Mouse (Mus musculus): Measurements from ENCODE around the gene Ccdc121. TPM values are rescaled to one million over a fixed set of nuclear protein-coding genes. Genes with fewer than 3 reads are reported as not detected.
"Not testable (repeated sequence)": the region's sequence is repeated elsewhere in the genome, so short reads cannot be mapped to it uniquely, and the experiment has no call there.

The Ccdc121 gene
- polyA plus RNA-seq, 1 experiment from 2014 or later: not detected

DNA sequence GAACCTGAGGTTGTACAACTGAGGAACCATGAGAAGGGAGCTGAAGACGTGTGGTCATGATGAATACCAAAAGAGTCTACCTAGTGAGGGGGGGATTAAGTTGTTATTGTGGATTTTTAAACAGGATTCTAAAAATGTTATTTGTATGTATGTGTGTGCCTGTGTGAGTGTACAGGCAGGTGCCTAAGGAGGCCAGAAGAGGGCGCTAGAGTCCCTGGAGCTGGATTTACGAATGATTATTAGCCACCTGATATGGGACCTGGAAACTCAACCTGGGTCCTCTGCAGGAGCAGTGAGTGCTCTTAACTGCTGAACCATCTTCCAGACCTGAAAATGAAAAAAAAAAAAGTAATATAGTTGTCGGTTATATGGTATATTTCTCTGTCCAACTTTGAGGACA is 7.9 kb upstream of the Ccdc121 start:
- Histone ChIP-seq H3K27ac (ENCODE audit: low read depth, low read length) (no peak overlapping the region), H3K4me2 (replicated peaks; ENCODE audit: low read depth, low read length) (no peak overlapping the region), H3K4me3 (ENCODE audit: low read depth, low read length) (no peak overlapping the region), H3K9me3 (ENCODE audit: control insufficient read depth, low read length) (no peaks in the 10 kb centered on the region), H3K9ac (ENCODE audit: low read depth, low read length) (no peak overlapping the region), H3K27me3 (ENCODE audit: control insufficient read depth, insufficient read depth, low read length) (no peaks in the 10 kb centered on the region), H3K36me3 (ENCODE audit: control insufficient read depth, insufficient read depth, low read length) (no peaks in the 10 kb centered on the region), H3K4me1 (replicated peaks; ENCODE audit: control insufficient read depth, insufficient read depth, low read length) (no peaks in the 10 kb centered on the region)
- WGBS: 83% methylated on average over 4 of the region's 4 CpGs
- no peak for DNase-seq (ENCODE audit: low spot score)
- no peak for ATAC-seq (ENCODE audit: low FRiP score)

- no peak for ATAC-seq (ENCODE audit: low FRiP score)
- Histone ChIP-seq H3K27me3 (ENCODE audit: control insufficient read depth, insufficient read depth, low read length) (no peaks in the 10 kb centered on the region), H3K9me3 (ENCODE audit: control insufficient read depth, low read length) (no peaks in the 10 kb centered on the region), H3K36me3 (ENCODE audit: control insufficient read depth, insufficient read depth, low read length) (no peaks in the 10 kb centered on the region), H3K4me2 (replicated peaks; ENCODE audit: low read depth, low read length) (no peak overlapping the region), H3K27ac (ENCODE audit: low read depth, low read length) (no peak overlapping the region), H3K4me3 (ENCODE audit: low read depth, low read length) (no peak overlapping the region), H3K4me1 (replicated peaks; ENCODE audit: control insufficient read depth, insufficient read depth, low read length) (no peaks in the 10 kb centered on the region), H3K9ac (ENCODE audit: low read depth, low read length) (no peak overlapping the region)
- WGBS: 93% methylated on average over 9 of the region's 9 CpGs
- DNase-seq (ENCODE audit: low spot score): no peak
Observed at GRCm38 (mm10) chr1:181518046-181518445, 6.8 kb upstream of the Ccdc121 start.

- no peak overlapping the region for H3K4me3 ChIP-seq (ENCODE audit: low read depth, low read length)
- H3K4me1 ChIP-seq (replicated peaks; ENCODE audit: control insufficient read depth, insufficient read depth, low read length): no peaks in the 10 kb centered on the region
- no peaks in the 10 kb centered on the region for H3K36me3 ChIP-seq (ENCODE audit: control insufficient read depth, insufficient read depth, low read length)
- 0 out of 2 replicates have a peak, but pooled peaks cover 2% of the 10 kb centered on the region for H3K27me3 ChIP-seq (ENCODE audit: control insufficient read depth, insufficient read depth, low read length)
- no peak overlapping the region for H3K4me2 ChIP-seq (replicated peaks; ENCODE audit: low read depth, low read length)
- ATAC-seq (ENCODE audit: low FRiP score) (no peak), DNase-seq (ENCODE audit: low spot score) (no peak)
- H3K27ac ChIP-seq (ENCODE audit: low read depth, low read length): no peak overlapping the region
- H3K9me3 ChIP-seq (ENCODE audit: control insufficient read depth, low read length): no peaks in the 10 kb centered on the region
- H3K9ac ChIP-seq (ENCODE audit: low read depth, low read length): no peak overlapping the region
- WGBS: 87% methylated on average over 15 of the region's 15 CpGs
Observed at GRCm38 (mm10) chr1:181512430-181513129, 1.3 kb upstream of the Ccdc121 start.

DNA sequence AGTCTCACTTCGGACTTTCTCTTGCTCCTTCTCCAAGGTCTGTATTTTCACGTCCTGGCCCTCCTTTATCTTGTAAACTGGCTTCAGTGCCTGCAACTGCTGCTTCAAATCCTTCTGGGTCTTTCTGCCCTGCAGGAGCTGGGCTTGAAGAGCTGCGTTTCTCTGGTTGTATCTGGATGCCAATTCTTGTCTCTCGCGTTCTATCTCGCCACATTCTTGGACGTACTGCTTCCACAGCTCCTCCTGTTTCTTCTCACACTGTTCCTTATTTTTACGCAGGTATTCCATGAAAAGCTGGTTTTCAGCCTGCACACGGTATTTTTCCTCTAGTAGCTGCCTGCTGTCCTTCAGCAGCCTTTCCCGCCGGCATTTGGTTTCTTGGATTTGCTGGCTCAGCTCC is 396 bp downstream of the Ccdc121 start:
- not testable (repeated sequence) for DNase-seq (ENCODE audit: low spot score); H3K27ac ChIP-seq (ENCODE audit: low read depth, low read length); H3K4me3 ChIP-seq (ENCODE audit: low read depth, low read length); H3K9me3 ChIP-seq (ENCODE audit: control insufficient read depth, low read length); ATAC-seq (ENCODE audit: low FRiP score); H3K4me1 ChIP-seq (replicated peaks; ENCODE audit: control insufficient read depth, insufficient read depth, low read length); H3K27me3 ChIP-seq (ENCODE audit: control insufficient read depth, insufficient read depth, low read length); H3K4me2 ChIP-seq (replicated peaks; ENCODE audit: low read depth, low read length); H3K36me3 ChIP-seq (ENCODE audit: control insufficient read depth, insufficient read depth, low read length); H3K9ac ChIP-seq (ENCODE audit: low read depth, low read length)
- WGBS: 80% methylated on average over 11 of the region's 11 CpGs

GRCm38 (mm10) chr1:181505367-181505766 is 5.9 kb downstream of the Ccdc121 start:
- Histone ChIP-seq H3K36me3 (ENCODE audit: control insufficient read depth, insufficient read depth, low read length) (no peaks in the 10 kb centered on the region), H3K4me1 (replicated peaks; ENCODE audit: control insufficient read depth, insufficient read depth, low read length) (no peaks in the 10 kb centered on the region), H3K4me2 (replicated peaks; ENCODE audit: low read depth, low read length) (no peak overlapping the region), H3K9me3 (ENCODE audit: control insufficient read depth, low read length) (no peaks in the 10 kb centered on the region), H3K9ac (ENCODE audit: low read depth, low read length) (no peak overlapping the region), H3K27ac (ENCODE audit: low read depth, low read length) (no peak overlapping the region), H3K4me3 (ENCODE audit: low read depth, low read length) (no peak overlapping the region), H3K27me3 (ENCODE audit: control insufficient read depth, insufficient read depth, low read length) (no peaks in the 10 kb centered on the region)
- ATAC-seq (ENCODE audit: low FRiP score) (no peak), DNase-seq (ENCODE audit: low spot score) (no peak)
- WGBS: 65% methylated on average over 8 of the region's 8 CpGs

DNA sequence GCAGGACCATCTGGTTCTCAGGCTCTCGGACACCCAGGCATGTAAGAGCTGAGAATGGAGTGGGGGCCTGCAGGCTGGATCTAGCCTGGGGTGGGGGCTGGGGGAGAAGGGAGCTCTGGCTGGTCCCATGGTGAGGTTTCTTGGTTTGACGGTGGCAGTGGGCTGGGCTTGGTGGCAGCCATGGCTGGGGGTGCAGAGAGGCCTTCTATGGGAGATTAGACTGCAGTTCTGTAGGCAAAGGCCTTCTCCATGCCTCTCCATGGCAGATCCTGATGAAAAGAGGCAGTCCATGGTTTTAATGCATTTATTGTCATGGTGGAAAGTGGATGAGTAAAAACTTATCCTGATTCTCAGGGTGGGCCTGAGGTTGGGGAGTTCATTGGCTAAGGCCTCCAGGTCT is 7.8 kb downstream of the Ccdc121 start:
- no peak for DNase-seq (ENCODE audit: low spot score)
- Histone ChIP-seq H3K4me1 (replicated peaks; ENCODE audit: control insufficient read depth, insufficient read depth, low read length) (no peaks in the 10 kb centered on the region), H3K27ac (ENCODE audit: low read depth, low read length) (no peak overlapping the region), H3K27me3 (ENCODE audit: control insufficient read depth, insufficient read depth, low read length) (no peaks in the 10 kb centered on the region), H3K36me3 (ENCODE audit: control insufficient read depth, insufficient read depth, low read length) (no peaks in the 10 kb centered on the region), H3K9me3 (ENCODE audit: control insufficient read depth, low read length) (no peaks in the 10 kb centered on the region), H3K4me2 (replicated peaks; ENCODE audit: low read depth, low read length) (no peak overlapping the region), H3K9ac (ENCODE audit: low read depth, low read length) (no peak overlapping the region), H3K4me3 (ENCODE audit: low read depth, low read length) (no peak overlapping the region)
- 100% methylated on average over 2 of the region's 2 CpGs for WGBS
- ATAC-seq (ENCODE audit: low FRiP score): no peak

DNA sequence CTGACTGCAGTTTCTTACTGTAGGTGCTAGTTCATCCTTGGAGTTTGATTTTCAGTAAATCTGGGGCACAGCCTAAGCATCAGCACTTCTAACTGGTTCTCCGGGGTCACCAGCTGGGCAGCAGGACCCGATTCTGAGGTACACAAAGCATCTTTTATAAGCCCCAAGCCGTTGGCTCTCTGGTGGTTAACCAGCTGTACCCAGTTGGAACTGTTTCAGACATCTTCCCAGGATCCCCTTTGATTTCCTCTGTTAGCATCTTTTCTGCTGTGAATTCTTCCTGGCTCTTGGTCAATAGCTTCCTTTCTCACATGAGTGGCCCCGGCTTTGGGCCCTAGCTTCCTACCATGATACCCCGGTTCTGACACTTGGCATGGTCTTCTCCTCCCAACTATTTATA is 26.6 kb downstream of the Ccdc121 start:
- Histone ChIP-seq H3K4me1 (replicated peaks; ENCODE audit: control insufficient read depth, insufficient read depth, low read length) (no peaks in the 10 kb centered on the region), H3K4me2 (replicated peaks; ENCODE audit: low read depth, low read length) (no peak overlapping the region), H3K9ac (ENCODE audit: low read depth, low read length) (no peak overlapping the region), H3K27ac (ENCODE audit: low read depth, low read length) (no peak overlapping the region), H3K27me3 (ENCODE audit: control insufficient read depth, insufficient read depth, low read length) (no peaks in the 10 kb centered on the region), H3K36me3 (ENCODE audit: control insufficient read depth, insufficient read depth, low read length) (no peaks in the 10 kb centered on the region), H3K4me3 (ENCODE audit: low read depth, low read length) (no peak overlapping the region), H3K9me3 (ENCODE audit: control insufficient read depth, low read length) (no peaks in the 10 kb centered on the region)
- ATAC-seq (ENCODE audit: low FRiP score) (no peak), DNase-seq (ENCODE audit: low spot score) (no peak)
- 86% methylated on average over 5 of the region's 5 CpGs for WGBS

GRCm38 (mm10) chr1:181476557-181476956 is 34.7 kb downstream of the Ccdc121 start:
- WGBS: 76% methylated on average over 6 of the region's 6 CpGs
- Histone ChIP-seq H3K4me1 (replicated peaks; ENCODE audit: control insufficient read depth, insufficient read depth, low read length) (no peaks in the 10 kb centered on the region), H3K27ac (ENCODE audit: low read depth, low read length) (no peak overlapping the region), H3K4me2 (replicated peaks; ENCODE audit: low read depth, low read length) (no peak overlapping the region), H3K9ac (ENCODE audit: low read depth, low read length) (no peak overlapping the region), H3K27me3 (ENCODE audit: control insufficient read depth, insufficient read depth, low read length) (no peaks in the 10 kb centered on the region), H3K36me3 (ENCODE audit: control insufficient read depth, insufficient read depth, low read length) (no peaks in the 10 kb centered on the region), H3K4me3 (ENCODE audit: low read depth, low read length) (no peak overlapping the region), H3K9me3 (ENCODE audit: control insufficient read depth, low read length) (no peaks in the 10 kb centered on the region; the same call in 1 of the 2 replicates)
- no peak for ATAC-seq (ENCODE audit: low FRiP score)
- DNase-seq (ENCODE audit: low spot score): no peak

GRCm38 (mm10) chr1:181476141-181476540 is 35.1 kb downstream of the Ccdc121 start:
- H3K4me2 ChIP-seq (replicated peaks; ENCODE audit: low read depth, low read length): no peak overlapping the region
- 85% methylated on average over 8 of the region's 8 CpGs for WGBS
- no peaks in the 10 kb centered on the region for H3K4me1 ChIP-seq (replicated peaks; ENCODE audit: control insufficient read depth, insufficient read depth, low read length)
- ATAC-seq (ENCODE audit: low FRiP score) (no peak), DNase-seq (ENCODE audit: low spot score) (no peak)
- H3K27me3 ChIP-seq (ENCODE audit: control insufficient read depth, insufficient read depth, low read length): no peaks in the 10 kb centered on the region
- H3K9me3 ChIP-seq (ENCODE audit: control insufficient read depth, low read length): peaks cover 4% of the 10 kb centered on the region
- no peak overlapping the region for H3K9ac ChIP-seq (ENCODE audit: low read depth, low read length)
- H3K36me3 ChIP-seq (ENCODE audit: control insufficient read depth, insufficient read depth, low read length): no peaks in the 10 kb centered on the region
- no peak overlapping the region for H3K4me3 ChIP-seq (ENCODE audit: low read depth, low read length)
- no peak overlapping the region for H3K27ac ChIP-seq (ENCODE audit: low read depth, low read length)

All from hindbrain, embryonic 11.5 days (tissue).